Mouse (Mus musculus): ENCODE results near the gene Gm42715. TPM values are rescaled to one million over a fixed set of nuclear protein-coding genes. Genes with fewer than 3 reads are reported as not detected.

Gene Gm42715
- polyA plus RNA-seq, 1 experiment from 2014 or later, result 26.0 TPM

- Histone ChIP-seq H3K4me2 (replicated peaks; ENCODE audit: low read depth, low read length) (no peak overlapping the region), H3K9me3 (ENCODE audit: control insufficient read depth, low read length) (no peaks in the 10 kb centered on the region), H3K4me1 (replicated peaks; ENCODE audit: control insufficient read depth, insufficient read depth, low read length) (no peaks in the 10 kb centered on the region), H3K27ac (ENCODE audit: low read depth, low read length) (no peak overlapping the region), H3K9ac (ENCODE audit: low read depth, low read length) (no peak overlapping the region), H3K36me3 (ENCODE audit: control insufficient read depth, insufficient read depth, low read length) (peaks cover 19% of the 10 kb centered on the region), H3K4me3 (ENCODE audit: low read depth, low read length) (no peak overlapping the region), H3K27me3 (ENCODE audit: control insufficient read depth, insufficient read depth, low read length) (no peaks in the 10 kb centered on the region)
- 95% methylated on average over 11 of the region's 11 CpGs for WGBS
- no peak for ATAC-seq (ENCODE audit: low FRiP score)
- DNase-seq (ENCODE audit: low spot score), result no peak
Measured at GRCm38 (mm10) chr7:127560580-127560979, 41.2 kb downstream of the Gm42715 start.

GRCm38 (mm10) chr7:127561340-127561858, 42.0 kb downstream of the Gm42715 start, which contains the start of gene Tmem265:
Gene Tmem265, plus strand, starts transcription at chr7:127561390.
- ATAC-seq (ENCODE audit: low FRiP score) (no peak), DNase-seq (ENCODE audit: low spot score) (no peak)
- no peaks in the 10 kb centered on the region for H3K27me3 ChIP-seq (ENCODE audit: control insufficient read depth, insufficient read depth, low read length)
- H3K9ac ChIP-seq (ENCODE audit: low read depth, low read length), result no peak within 1 kb of the TSS
- no peak within 1 kb of the TSS for H3K4me3 ChIP-seq (ENCODE audit: low read depth, low read length)
- H3K27ac ChIP-seq (ENCODE audit: low read depth, low read length), result no peak within 1 kb of the TSS
- peaks cover 17% of the 10 kb centered on the region for H3K36me3 ChIP-seq (ENCODE audit: control insufficient read depth, insufficient read depth, low read length)
- WGBS, result 95% methylated on average over 5 of the region's 5 CpGs
- no peaks in the 10 kb centered on the region for H3K9me3 ChIP-seq (ENCODE audit: control insufficient read depth, low read length)
- H3K4me1 ChIP-seq (replicated peaks; ENCODE audit: control insufficient read depth, insufficient read depth, low read length), result no peaks in the 10 kb centered on the region
- no peak within 1 kb of the TSS for H3K4me2 ChIP-seq (replicated peaks; ENCODE audit: low read depth, low read length)

- ATAC-seq (ENCODE audit: low FRiP score) (no peak), DNase-seq (ENCODE audit: low spot score) (no peak)
- Histone ChIP-seq H3K4me3 (ENCODE audit: low read depth, low read length) (no peak overlapping the region), H3K27me3 (ENCODE audit: control insufficient read depth, insufficient read depth, low read length) (no peaks in the 10 kb centered on the region), H3K9ac (ENCODE audit: low read depth, low read length) (no peak overlapping the region), H3K4me1 (replicated peaks; ENCODE audit: control insufficient read depth, insufficient read depth, low read length) (no peaks in the 10 kb centered on the region), H3K9me3 (ENCODE audit: control insufficient read depth, low read length) (no peaks in the 10 kb centered on the region), H3K4me2 (replicated peaks; ENCODE audit: low read depth, low read length) (no peak overlapping the region), H3K36me3 (ENCODE audit: control insufficient read depth, insufficient read depth, low read length) (peaks cover 8% of the 10 kb centered on the region; the same call in 1 of the 2 replicates), H3K27ac (ENCODE audit: low read depth, low read length) (no peak overlapping the region)
- WGBS, result 88% methylated on average over 6 of the region's 6 CpGs
Measured at GRCm38 (mm10) chr7:127564381-127565150, 45.2 kb downstream of the Gm42715 start.

- Histone ChIP-seq H3K27ac (ENCODE audit: low read depth, low read length) (peak within 1 kb of the TSS; percentile 67), H3K4me3 (ENCODE audit: low read depth, low read length) (peak within 1 kb of the TSS; percentile 83), H3K27me3 (ENCODE audit: control insufficient read depth, insufficient read depth, low read length) (no peaks in the 10 kb centered on the region), H3K4me1 (replicated peaks; ENCODE audit: control insufficient read depth, insufficient read depth, low read length) (peaks cover 3% of the 10 kb centered on the region; the same call in 1 of the 2 replicates), H3K36me3 (ENCODE audit: control insufficient read depth, insufficient read depth, low read length) (no peaks in the 10 kb centered on the region), H3K9me3 (ENCODE audit: control insufficient read depth, low read length) (no peaks in the 10 kb centered on the region), H3K4me2 (replicated peaks; ENCODE audit: low read depth, low read length) (peak within 1 kb of the TSS; percentile 96), H3K9ac (ENCODE audit: low read depth, low read length) (peak within 1 kb of the TSS; percentile 87)
- ATAC-seq (ENCODE audit: low FRiP score) (peak; percentile 98), DNase-seq (ENCODE audit: low spot score) (peak; percentile 87)
- WGBS, result under 1% methylated on average over 17 of the region's 17 CpGs
Measured at GRCm38 (mm10) chr7:127572895-127573471, 53.6 kb downstream of the Gm42715 start, which contains the start of gene Phkg2. Gene Phkg2, plus strand, starts transcription at chr7:127573340.

GRCm38 (mm10) chr7:127573503-127574008, 54.2 kb downstream of the Gm42715 start:
- Histone ChIP-seq H3K36me3 (ENCODE audit: control insufficient read depth, insufficient read depth, low read length) (no peaks in the 10 kb centered on the region), H3K9ac (ENCODE audit: low read depth, low read length) (peak overlapping the region; percentile 87), H3K27me3 (ENCODE audit: control insufficient read depth, insufficient read depth, low read length) (no peaks in the 10 kb centered on the region), H3K4me3 (ENCODE audit: low read depth, low read length) (peak overlapping the region; percentile 83), H3K27ac (ENCODE audit: low read depth, low read length) (peak overlapping the region; percentile 67), H3K9me3 (ENCODE audit: control insufficient read depth, low read length) (no peaks in the 10 kb centered on the region), H3K4me2 (replicated peaks; ENCODE audit: low read depth, low read length) (peak overlapping the region; percentile 96), H3K4me1 (replicated peaks; ENCODE audit: control insufficient read depth, insufficient read depth, low read length) (peaks cover 3% of the 10 kb centered on the region; the same call in 1 of the 2 replicates)
- 0% methylated on average over 20 of the region's 28 CpGs for WGBS
- peak; percentile 27 for DNase-seq (ENCODE audit: low spot score)
- peak; percentile 15; the same call in 1 of the 2 replicates for ATAC-seq (ENCODE audit: low FRiP score)

GRCm38 (mm10) chr7:127574115-127574514, 54.7 kb downstream of the Gm42715 start:
- WGBS, result 30% methylated on average over 7 of the region's 7 CpGs
- no peaks in the 10 kb centered on the region for H3K27me3 ChIP-seq (ENCODE audit: control insufficient read depth, insufficient read depth, low read length)
- peak overlapping the region; percentile 96 for H3K4me2 ChIP-seq (replicated peaks; ENCODE audit: low read depth, low read length)
- no peaks in the 10 kb centered on the region for H3K36me3 ChIP-seq (ENCODE audit: control insufficient read depth, insufficient read depth, low read length)
- H3K4me3 ChIP-seq (ENCODE audit: low read depth, low read length), result peak overlapping the region; percentile 83
- no peak overlapping the region for H3K27ac ChIP-seq (ENCODE audit: low read depth, low read length)
- ATAC-seq (ENCODE audit: low FRiP score), result no peak
- H3K4me1 ChIP-seq (replicated peaks; ENCODE audit: control insufficient read depth, insufficient read depth, low read length), result peaks cover 3% of the 10 kb centered on the region; the same call in 1 of the 2 replicates
- peak overlapping the region; percentile 87 for H3K9ac ChIP-seq (ENCODE audit: low read depth, low read length)
- H3K9me3 ChIP-seq (ENCODE audit: control insufficient read depth, low read length), result no peaks in the 10 kb centered on the region
- no peak for DNase-seq (ENCODE audit: low spot score)

- 96% methylated on average over 6 of the region's 6 CpGs for WGBS
- H3K4me1 ChIP-seq (replicated peaks; ENCODE audit: control insufficient read depth, insufficient read depth, low read length), result no peaks in the 10 kb centered on the region
Measured at GRCm38 (mm10) chr7:127583260-127583659, 63.9 kb downstream of the Gm42715 start.

GRCm38 (mm10) chr7:127585031-127585430, 65.6 kb downstream of the Gm42715 start:
- Histone ChIP-seq H3K4me1 (replicated peaks; ENCODE audit: control insufficient read depth, insufficient read depth, low read length) (0 out of 2 replicates have a peak, but pooled peaks cover 4% of the 10 kb centered on the region), H3K4me3 (ENCODE audit: low read depth, low read length) (no peak overlapping the region), H3K9me3 (ENCODE audit: control insufficient read depth, low read length) (no peaks in the 10 kb centered on the region), H3K27me3 (ENCODE audit: control insufficient read depth, insufficient read depth, low read length) (no peaks in the 10 kb centered on the region), H3K36me3 (ENCODE audit: control insufficient read depth, insufficient read depth, low read length) (peaks cover 9% of the 10 kb centered on the region; the same call in 1 of the 2 replicates), H3K4me2 (replicated peaks; ENCODE audit: low read depth, low read length) (no peak overlapping the region), H3K27ac (ENCODE audit: low read depth, low read length) (no peak overlapping the region), H3K9ac (ENCODE audit: low read depth, low read length) (no peak overlapping the region)
- ATAC-seq (ENCODE audit: low FRiP score), result no peak
- WGBS, result 90% methylated on average over 7 of the region's 7 CpGs
- no peak for DNase-seq (ENCODE audit: low spot score)

More at GRCm38 (mm10) chr7:127583260-127583659, 63.9 kb downstream of the Gm42715 start:
- H3K27me3 ChIP-seq (ENCODE audit: control insufficient read depth, insufficient read depth, low read length), result no peaks in the 10 kb centered on the region
- no peak overlapping the region for H3K4me3 ChIP-seq (ENCODE audit: low read depth, low read length)
- DNase-seq (ENCODE audit: low spot score) (no peak), ATAC-seq (ENCODE audit: low FRiP score) (no peak)
- H3K9ac ChIP-seq (ENCODE audit: low read depth, low read length), result no peak overlapping the region
- peaks cover 11% of the 10 kb centered on the region for H3K36me3 ChIP-seq (ENCODE audit: control insufficient read depth, insufficient read depth, low read length)
- no peak overlapping the region for H3K4me2 ChIP-seq (replicated peaks; ENCODE audit: low read depth, low read length)
- H3K9me3 ChIP-seq (ENCODE audit: control insufficient read depth, low read length), result no peaks in the 10 kb centered on the region
- H3K27ac ChIP-seq (ENCODE audit: low read depth, low read length), result no peak overlapping the region

All from hindbrain, embryonic 11.5 days (tissue).